Mouse (Mus musculus): ENCODE results near the gene Tnfsf8.

Gene Tnfsf8

GRCm38 (mm10) chr4:63860688-63861540 lies at the start of gene Tnfsf8:
Gene Tnfsf8 (minus strand): TSS chr4:63861347.
- no peak for DNase-seq

GRCm38 (mm10) chr4:63908511-63908910 lies 47.4 kb upstream of the Tnfsf8 start:
- DNase-seq = no peak

- DNase-seq = no peak
Measured at GRCm38 (mm10) chr4:63907473-63907872, 46.3 kb upstream of the Tnfsf8 start.

- DNase-seq = no peak
Measured at GRCm38 (mm10) chr4:63906050-63906449, 44.9 kb upstream of the Tnfsf8 start.

DNA sequence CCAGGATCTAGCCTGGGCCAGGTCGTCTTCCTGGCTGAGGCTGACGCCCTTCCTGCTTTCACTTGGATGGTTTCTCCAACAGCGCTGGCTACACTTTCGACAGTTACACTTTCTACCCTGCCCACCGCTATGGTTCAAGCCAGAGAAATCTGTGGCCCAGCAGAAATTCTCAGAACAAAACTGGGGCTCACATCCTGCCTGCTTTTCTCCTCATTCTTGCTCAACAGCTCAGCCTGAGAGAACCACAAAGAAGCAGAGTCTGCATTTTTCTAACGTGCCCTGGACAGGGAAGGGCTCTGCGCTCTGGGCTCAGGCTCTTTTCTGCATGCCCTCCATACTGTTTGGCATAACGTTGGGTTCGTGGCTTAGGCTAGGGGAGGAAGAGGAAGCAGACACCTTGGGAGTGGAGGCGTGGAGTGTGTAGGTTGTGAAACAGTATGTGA lies 38.0 kb upstream of the Tnfsf8 start:
- DNase-seq = no peak

DNA sequence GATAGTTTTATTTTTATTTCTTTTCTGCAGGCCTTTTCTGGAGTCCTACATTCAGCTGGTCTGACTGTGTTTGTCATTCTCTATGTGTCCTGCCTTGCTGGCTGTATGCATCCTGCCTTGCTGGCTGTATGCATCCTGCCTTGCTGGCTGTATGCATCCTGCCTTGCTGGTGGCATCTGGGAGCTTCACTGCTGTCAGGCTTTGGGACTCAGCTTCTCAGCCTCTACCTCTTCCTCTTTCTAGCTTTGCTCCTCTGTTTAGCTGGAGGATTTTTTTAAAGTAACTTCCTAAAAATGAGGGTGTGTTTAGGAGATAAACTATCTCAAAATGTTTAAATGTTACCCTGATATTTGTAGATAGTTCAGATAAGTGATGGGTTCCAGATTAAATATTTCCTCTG lies 36.0 kb upstream of the Tnfsf8 start:
- DNase-seq = no peak

- DNase-seq = no peak
Measured at GRCm38 (mm10) chr4:63886156-63886555, 25.0 kb upstream of the Tnfsf8 start.

- DNase-seq = no peak
Measured at GRCm38 (mm10) chr4:63876720-63877119, 15.6 kb upstream of the Tnfsf8 start.

DNA sequence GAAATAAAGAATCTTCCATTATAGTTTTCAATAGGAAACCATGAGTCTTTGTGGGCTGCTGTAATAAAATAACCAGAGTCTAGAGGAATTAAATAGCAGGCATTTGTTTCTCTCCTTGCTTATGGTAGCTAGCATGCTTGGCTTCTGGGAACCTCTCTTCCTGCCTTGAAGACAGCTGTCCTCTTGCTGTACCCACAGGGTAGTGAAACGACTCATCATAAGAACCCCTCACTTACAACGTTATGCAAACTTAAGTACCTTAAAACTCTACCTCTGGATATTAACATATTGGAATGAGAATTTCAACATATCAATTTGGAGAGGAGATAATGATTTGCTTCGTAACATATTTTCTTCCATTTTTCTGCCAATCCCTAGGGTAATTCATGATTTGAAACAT lies 14.3 kb upstream of the Tnfsf8 start:
- no peak for DNase-seq

- DNase-seq = no peak
Measured at GRCm38 (mm10) chr4:63870678-63871077, 9.5 kb upstream of the Tnfsf8 start.

GRCm38 (mm10) chr4:63868770-63869169 lies 7.6 kb upstream of the Tnfsf8 start:
- no peak for DNase-seq

DNA sequence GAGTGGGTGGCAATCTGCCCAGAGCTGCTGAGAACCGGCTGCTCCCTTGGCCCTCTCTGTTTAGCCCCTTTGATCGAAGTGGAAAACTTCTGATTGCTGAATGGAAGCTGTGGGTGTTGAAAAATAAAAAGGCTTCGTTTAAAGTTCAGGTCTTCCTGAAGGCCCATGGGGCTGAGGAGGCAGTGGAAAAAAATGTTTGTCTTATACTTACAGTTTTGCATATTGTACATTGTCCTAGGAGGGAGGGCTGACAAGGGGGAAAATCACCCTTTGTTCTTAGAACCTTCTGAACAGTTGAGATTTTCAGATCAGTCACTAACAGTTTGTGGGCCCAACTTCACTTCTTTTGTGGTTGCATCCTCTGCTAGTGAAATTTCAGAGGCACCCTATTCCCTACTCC lies 1.8 kb upstream of the Tnfsf8 start:
- peak; percentile 31 to 46 for DNase-seq

- DNase-seq = no peak
Measured at GRCm38 (mm10) chr4:63862092-63862697, 1.0 kb upstream of the Tnfsf8 start.

DNA sequence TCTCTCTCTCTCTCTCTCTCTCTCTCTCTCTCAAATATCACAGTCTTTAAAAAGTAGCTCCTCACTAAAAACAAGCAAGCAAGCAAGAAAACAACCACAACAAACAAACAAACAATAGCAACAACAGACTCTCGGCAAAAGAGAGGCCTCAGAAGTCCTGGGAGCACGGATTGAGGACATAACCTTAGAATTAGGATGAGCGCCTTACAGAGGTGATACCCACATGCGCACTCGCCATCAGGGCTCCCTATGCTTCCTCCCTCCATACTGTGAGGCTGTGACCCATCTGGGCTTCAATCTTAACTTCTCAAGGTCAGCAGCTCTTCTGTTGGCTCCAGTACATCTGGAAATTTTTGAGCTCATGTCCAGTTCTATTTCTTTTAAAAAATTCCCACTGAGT lies 911 bp downstream of the Tnfsf8 start:
- DNase-seq = no peak

- DNase-seq = no peak
Measured at GRCm38 (mm10) chr4:63859785-63860203, 1.4 kb downstream of the Tnfsf8 start.

DNA sequence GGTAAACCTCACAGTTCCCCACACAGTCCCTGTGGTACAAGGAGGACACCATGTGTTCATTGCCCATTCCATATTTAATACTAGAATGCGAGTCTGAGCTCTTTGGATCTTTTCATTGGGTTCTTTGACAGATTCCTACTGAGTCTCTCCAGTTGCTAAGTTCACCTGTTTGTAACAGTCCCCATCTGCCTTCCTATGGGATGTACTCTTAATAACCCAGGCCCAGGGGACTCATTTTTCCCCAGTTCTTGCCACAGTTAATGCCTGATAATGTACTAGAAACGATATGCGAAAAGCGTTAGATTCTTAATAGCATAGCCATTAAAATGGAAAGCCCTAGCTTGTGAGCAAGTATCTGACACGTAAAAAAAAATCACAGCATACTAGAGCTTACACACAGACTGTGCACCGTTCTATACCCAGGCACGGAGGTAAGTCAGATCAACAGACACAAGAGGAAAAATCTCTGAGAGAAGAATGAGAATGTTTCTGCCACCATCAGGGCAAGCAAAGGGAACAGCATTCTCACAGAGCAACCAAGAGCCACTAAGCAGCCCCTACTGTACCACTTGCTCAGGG lies 2.4 kb downstream of the Tnfsf8 start:
- no peak for DNase-seq

DNA sequence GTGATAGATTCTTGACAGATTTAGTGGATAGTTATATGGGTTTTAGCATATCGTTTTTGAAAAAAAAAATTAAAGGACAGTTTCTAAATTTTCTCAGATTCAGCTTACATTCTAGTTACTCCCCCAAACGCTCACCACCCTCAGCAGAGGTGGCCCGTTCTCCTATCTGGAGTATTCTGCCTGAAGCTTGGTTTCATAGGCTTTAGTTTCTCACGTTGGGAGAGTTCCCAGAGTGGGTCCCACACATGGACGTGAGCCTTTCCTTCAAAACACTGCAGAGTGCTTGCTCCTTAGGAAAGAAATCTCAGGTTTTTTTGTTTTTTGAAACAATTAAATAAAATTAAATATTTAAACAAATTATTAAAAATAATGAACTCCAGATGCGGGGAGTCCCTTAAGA lies 4.4 kb downstream of the Tnfsf8 start:
- no peak for DNase-seq

DNA sequence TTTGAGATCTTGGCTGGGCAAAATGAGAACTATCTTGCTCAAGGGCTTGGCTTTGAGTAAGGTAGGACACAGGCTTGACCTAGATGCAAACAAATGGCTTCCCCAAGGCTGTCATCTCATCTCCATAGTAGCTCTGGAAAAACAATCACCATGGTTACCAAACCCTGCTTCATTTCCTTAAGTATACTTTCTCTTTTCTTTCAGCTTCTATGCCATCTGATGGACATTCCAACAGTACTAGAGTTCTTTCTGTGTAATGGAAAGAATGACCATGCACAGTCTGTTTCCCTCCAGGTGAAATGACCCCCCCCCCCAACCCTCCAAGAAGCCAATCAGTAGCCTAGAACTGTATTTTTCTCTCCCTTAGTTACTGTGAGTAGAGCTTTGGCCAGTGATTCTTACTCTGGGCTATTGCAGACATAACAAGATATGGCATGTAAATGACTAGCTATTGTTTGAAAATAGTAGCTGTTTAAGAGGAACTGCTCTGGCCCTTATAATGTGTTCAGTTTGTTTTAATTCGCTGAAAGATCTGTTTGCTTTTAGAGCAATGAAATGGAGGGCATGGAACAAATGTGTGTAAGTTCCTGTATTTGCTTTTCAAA lies 7.3 kb downstream of the Tnfsf8 start:
- DNase-seq = no peak

GRCm38 (mm10) chr4:63850082-63850481 lies 11.1 kb downstream of the Tnfsf8 start:
- DNase-seq = no peak

GRCm38 (mm10) chr4:63846881-63847597 lies 14.1 kb downstream of the Tnfsf8 start:
- DNase-seq = peak; percentile 28 to 52

DNA sequence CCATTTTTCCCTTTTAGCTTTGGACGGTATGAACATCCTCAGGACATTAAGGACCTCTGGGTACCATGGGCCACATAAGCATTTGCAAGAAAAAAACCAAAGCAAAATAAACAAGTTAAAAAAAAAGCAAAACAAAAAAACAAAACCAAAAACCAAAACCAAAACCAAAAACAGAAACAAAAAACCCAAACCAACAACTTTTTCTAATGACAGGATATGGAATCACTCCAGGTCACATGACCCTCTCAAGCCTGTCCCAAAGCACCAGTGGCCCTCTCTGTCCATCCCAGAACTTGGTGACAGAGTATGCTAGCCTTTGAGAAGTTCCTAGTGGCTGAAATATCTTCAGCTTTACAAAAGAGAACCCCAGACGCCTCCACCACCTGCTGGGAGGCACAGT lies 15.4 kb downstream of the Tnfsf8 start:
- peak in 1 of 2 experiments; percentile 5 for DNase-seq

DNA sequence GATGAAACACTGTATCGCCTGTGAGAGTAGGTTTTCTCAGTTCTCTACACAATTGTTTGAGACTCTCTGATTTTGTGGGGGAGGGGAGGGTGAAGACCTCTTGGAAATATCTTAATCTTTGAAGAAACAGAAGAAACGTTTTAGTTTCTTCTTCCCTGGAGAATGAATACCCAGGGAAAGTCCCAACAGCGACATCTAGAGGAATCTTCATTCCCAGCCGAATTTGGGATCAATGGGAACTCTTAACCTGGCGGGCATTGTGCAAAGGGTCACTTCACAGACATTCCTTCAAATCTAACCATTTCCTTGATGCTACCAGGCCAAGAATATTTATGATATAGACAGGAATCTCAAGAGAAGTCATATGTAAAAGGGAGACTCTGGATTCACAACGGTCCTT lies 17.2 kb downstream of the Tnfsf8 start:
- peak; percentile 61 to 72 for DNase-seq

GRCm38 (mm10) chr4:63842278-63842677 lies 18.9 kb downstream of the Tnfsf8 start:
- DNase-seq = no peak

All from cerebellum, postnatal 10 days (tissue).